Mouse (Mus musculus): Measurements from ENCODE around the gene Nrd1. TPM values are rescaled to one million over a fixed set of nuclear protein-coding genes. Genes with fewer than 3 reads are reported as not detected.

Nrd1 gene
- polyA plus RNA-seq, 1 experiment: 199 TPM

DNA sequence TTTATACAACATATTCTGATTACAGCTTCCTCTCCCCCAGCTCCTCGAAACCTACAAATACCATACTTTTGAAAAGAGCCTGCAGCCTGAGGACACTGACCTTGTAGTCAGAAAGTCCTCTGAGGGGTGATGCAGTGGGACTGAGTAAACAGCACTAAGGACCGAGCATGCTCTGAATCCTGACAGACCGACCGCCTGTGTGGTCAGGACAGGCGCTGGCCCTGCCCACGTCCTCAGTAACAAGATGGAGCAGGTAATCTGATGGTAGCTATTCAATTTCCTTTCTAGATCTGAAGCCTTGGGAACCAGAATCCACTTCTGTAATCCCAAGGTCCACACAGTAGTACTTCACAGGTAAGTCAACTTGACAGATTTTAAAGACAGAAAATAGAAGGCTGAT is 108.6 kb downstream of the Nrd1 start:
- Histone ChIP-seq H3K36me3 (ENCODE audit: control insufficient read depth, insufficient read depth, low read length, poor library complexity, severe bottlenecking) (no peaks in the 10 kb centered on the region), H3K27me3 (ENCODE audit: control insufficient read depth, insufficient read depth, low read length, poor library complexity, severe bottlenecking) (no peaks in the 10 kb centered on the region), H3K9me3 (replicated peaks; ENCODE audit: control insufficient read depth, insufficient read depth, low read length, poor library complexity, severe bottlenecking) (no peaks in the 10 kb centered on the region), H3K9ac (ENCODE audit: low read depth, poor library complexity, severe bottlenecking) (no peak overlapping the region), H3K4me1 (ENCODE audit: control insufficient read depth, insufficient read depth, low read length) (no peaks in the 10 kb centered on the region), H3K27ac (ENCODE audit: insufficient read depth, low read length) (no peak overlapping the region), H3K4me3 (ENCODE audit: low read depth, low read length) (no peak overlapping the region)
- TF ChIP-seq POLR2A (IDR thresholded peaks at IDR 0.05; ENCODE audit: insufficient read depth, low read length) (no peak), CTCF (IDR thresholded peaks at IDR 0.05; ENCODE audit: low read depth, low read length) (no peak), EP300 (IDR thresholded peaks at IDR 0.05; ENCODE audit: insufficient read depth, low read depth, low read length) (no peak)

DNA sequence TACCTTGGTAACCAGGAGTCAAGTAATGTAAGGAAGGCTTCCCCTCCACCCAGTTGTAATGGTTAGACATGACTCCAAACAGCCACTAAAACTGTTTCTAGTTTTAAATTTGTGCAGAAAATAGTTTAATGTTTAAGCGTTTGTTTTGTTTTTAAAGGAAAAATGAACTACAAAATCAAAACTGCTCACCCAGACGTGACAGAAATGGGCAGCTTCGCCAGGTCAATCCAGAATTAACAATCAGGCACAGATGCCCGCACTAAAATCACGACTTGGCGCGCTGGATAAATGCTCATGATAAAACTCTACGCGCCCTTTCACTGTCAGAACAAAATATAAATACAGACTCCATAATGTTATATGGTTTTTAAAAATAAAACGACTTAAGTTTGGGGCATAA is 109.2 kb downstream of the Nrd1 start:
- H3K4me3 ChIP-seq (ENCODE audit: low read depth, low read length): no peak overlapping the region
- H3K9ac ChIP-seq (ENCODE audit: low read depth, poor library complexity, severe bottlenecking): no peak overlapping the region
- H3K27ac ChIP-seq (ENCODE audit: insufficient read depth, low read length): no peak overlapping the region
- no peak for TF ChIP-seq EP300 (IDR thresholded peaks at IDR 0.05; ENCODE audit: insufficient read depth, low read depth, low read length)
- no peak for TF ChIP-seq POLR2A (IDR thresholded peaks at IDR 0.05; ENCODE audit: insufficient read depth, low read length)
- TF ChIP-seq CTCF (IDR thresholded peaks at IDR 0.05; ENCODE audit: low read depth, low read length): no peak
- H3K9me3 ChIP-seq (replicated peaks; ENCODE audit: control insufficient read depth, insufficient read depth, low read length, poor library complexity, severe bottlenecking): no peaks in the 10 kb centered on the region
- no peaks in the 10 kb centered on the region for H3K27me3 ChIP-seq (ENCODE audit: control insufficient read depth, insufficient read depth, low read length, poor library complexity, severe bottlenecking)
- H3K36me3 ChIP-seq (ENCODE audit: control insufficient read depth, insufficient read depth, low read length, poor library complexity, severe bottlenecking): no peaks in the 10 kb centered on the region
- no peaks in the 10 kb centered on the region for H3K4me1 ChIP-seq (ENCODE audit: control insufficient read depth, insufficient read depth, low read length)

DNA sequence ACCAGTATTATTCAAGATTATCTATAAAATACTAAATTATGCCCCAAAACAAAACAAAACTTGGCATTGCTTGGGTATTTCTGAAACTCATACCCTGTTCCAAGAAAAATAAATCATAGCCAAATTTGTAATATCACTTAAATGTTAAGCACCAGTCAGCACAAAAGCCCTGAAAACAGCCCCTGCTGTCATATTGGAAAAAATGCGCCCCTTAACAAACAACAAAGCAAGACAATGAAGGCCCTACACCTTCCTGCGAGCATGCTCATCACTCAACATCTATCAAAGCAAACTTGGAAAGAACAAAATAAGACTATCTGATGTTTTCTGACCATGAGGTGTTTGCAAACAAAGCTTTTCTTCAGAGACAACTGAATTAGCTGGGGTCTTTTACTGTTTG is 110.5 kb downstream of the Nrd1 start:
- no peaks in the 10 kb centered on the region for H3K27me3 ChIP-seq (ENCODE audit: control insufficient read depth, insufficient read depth, low read length, poor library complexity, severe bottlenecking)
- no peak overlapping the region for H3K9ac ChIP-seq (ENCODE audit: low read depth, poor library complexity, severe bottlenecking)
- no peaks in the 10 kb centered on the region for H3K36me3 ChIP-seq (ENCODE audit: control insufficient read depth, insufficient read depth, low read length, poor library complexity, severe bottlenecking)
- H3K9me3 ChIP-seq (replicated peaks; ENCODE audit: control insufficient read depth, insufficient read depth, low read length, poor library complexity, severe bottlenecking): no peaks in the 10 kb centered on the region
- H3K4me3 ChIP-seq (ENCODE audit: low read depth, low read length): no peak overlapping the region
- no peaks in the 10 kb centered on the region for H3K4me1 ChIP-seq (ENCODE audit: control insufficient read depth, insufficient read depth, low read length)
- H3K27ac ChIP-seq (ENCODE audit: insufficient read depth, low read length): no peak overlapping the region
- TF ChIP-seq EP300 (IDR thresholded peaks at IDR 0.05; ENCODE audit: insufficient read depth, low read depth, low read length) (no peak), CTCF (IDR thresholded peaks at IDR 0.05; ENCODE audit: low read depth, low read length) (no peak), POLR2A (IDR thresholded peaks at IDR 0.05; ENCODE audit: insufficient read depth, low read length) (no peak)

Other genes with a start within 250 kb of the Nrd1 start
- 16.0 and 17.7 TPM in 2 replicates for gene Zfyve9, start 219.9 kb upstream of the Nrd1 start, polyA plus RNA-seq (2011; ENCODE audit: insufficient read depth, insufficient read length, low read depth, missing spikeins)
- gene Btf3l4, start 167.0 kb upstream of the Nrd1 start, polyA plus RNA-seq (2011; ENCODE audit: insufficient read depth, insufficient read length, low read depth, missing spikeins): 152 and 155 TPM in 2 replicates
- 90.6 and 99.2 TPM in 2 replicates for gene Txndc12, start 166.1 kb upstream of the Nrd1 start, polyA plus RNA-seq (2011; ENCODE audit: insufficient read depth, insufficient read length, low read depth, missing spikeins)
- gene Kti12, start 152.9 kb upstream of the Nrd1 start, polyA plus RNA-seq (2011; ENCODE audit: insufficient read depth, insufficient read length, low read depth, missing spikeins): 20.1 and 20.7 TPM in 2 replicates
- gene A730015C16Rik, start 152.0 kb upstream of the Nrd1 start, polyA plus RNA-seq (2011; ENCODE audit: insufficient read depth, insufficient read length, low read depth, missing spikeins): not detected in 2 replicates
- gene Rab3b, start 121.6 kb upstream of the Nrd1 start, polyA plus RNA-seq (2011; ENCODE audit: insufficient read depth, insufficient read length, low read depth, missing spikeins): 16.3 and 17.0 TPM in 2 replicates
- 69.2 and 83.3 TPM in 2 replicates for gene Osbpl9, start 201.6 kb downstream of the Nrd1 start, polyA plus RNA-seq (2011; ENCODE audit: insufficient read depth, insufficient read length, low read depth, missing spikeins)
- 0.78 TPM in 1 of 2 replicates, not detected in the other for gene Calr4, start 233.8 kb downstream of the Nrd1 start, polyA plus RNA-seq (2011; ENCODE audit: insufficient read depth, insufficient read length, low read depth, missing spikeins)